Mouse (Mus musculus) layer of hippocampus, adult 8-10 months (tissue): ENCODE results near the gene Cstl1. TPM values are rescaled to one million over a fixed set of nuclear protein-coding genes. Genes with fewer than 3 reads are reported as not detected.
"Not testable (repeated sequence)": the region's sequence is repeated elsewhere in the genome, so short reads cannot be mapped to it uniquely, and the experiment has no call there.

Source experiments
- DNase-seq, 2 experiments: peaks; one replicate each; pipeline ENCODE4 v3.0.0; 2022; ENCODE audit warnings: low spot score in 2 of 2
- total RNA-seq, 4 experiments: library from RNA; stranded (reverse); gene quantifications; 2 replicates each; pipeline ENCODE4 v1.2.4; 2022

The Cstl1 gene
- total RNA-seq: 1 to 10 TPM in 2 of 4 experiments, under 1 TPM in 1, not detected in 1; 0.89 to 1.6 (median 1.0) TPM

GRCm38 (mm10) chr2:148750058-148750457, at the start of gene Cstl1:
Gene Cstl1, plus strand, starts transcription at chr2:148750358.
- no peak for DNase-seq

GRCm38 (mm10) chr2:148706409-148707201, 43.6 kb upstream of the Cstl1 start:
- no peak for DNase-seq

- DNase-seq: no peak
Observed at GRCm38 (mm10) chr2:148707202-148707530, 43.0 kb upstream of the Cstl1 start.

GRCm38 (mm10) chr2:148712326-148712725, 37.8 kb upstream of the Cstl1 start:
- DNase-seq: no peak

- no peak for DNase-seq
Observed at GRCm38 (mm10) chr2:148717072-148717471, 33.1 kb upstream of the Cstl1 start.

- DNase-seq: no peak
Observed at GRCm38 (mm10) chr2:148719271-148719995, 30.7 kb upstream of the Cstl1 start.

GRCm38 (mm10) chr2:148731614-148732326, 18.4 kb upstream of the Cstl1 start:
- DNase-seq: peak in 1 of 2 experiments; percentile 23

GRCm38 (mm10) chr2:148732327-148733000, 17.7 kb upstream of the Cstl1 start, which contains the start of gene Napb:
Gene Napb, minus strand, starts transcription at chr2:148732467.
- peak; percentile 95 to 97 for DNase-seq

GRCm38 (mm10) chr2:148743001-148743400, 7.2 kb upstream of the Cstl1 start:
- peak in 1 of 2 experiments; percentile 32 for DNase-seq

GRCm38 (mm10) chr2:148743846-148744407, 6.2 kb upstream of the Cstl1 start:
- DNase-seq: no peak

GRCm38 (mm10) chr2:148751893-148752813, 2.0 kb downstream of the Cstl1 start:
- peak; percentile 56 to 77 for DNase-seq

GRCm38 (mm10) chr2:148754310-148754846, 4.2 kb downstream of the Cstl1 start:
- DNase-seq: no peak

- no peak for DNase-seq
Observed at GRCm38 (mm10) chr2:148763648-148764388, 13.7 kb downstream of the Cstl1 start.

GRCm38 (mm10) chr2:148771397-148771796, 21.2 kb downstream of the Cstl1 start, which contains the start of gene Cst11:
Gene Cst11, minus strand, starts transcription at chr2:148771497.
- DNase-seq: not testable (repeated sequence)

- no peak for DNase-seq
Observed at GRCm38 (mm10) chr2:148781709-148782108, 31.6 kb downstream of the Cstl1 start, which contains the start of gene 8030411F24Rik. Gene 8030411F24Rik, plus strand, starts transcription at chr2:148782009.

- peak in 1 of 2 experiments; percentile 8 for DNase-seq
Observed at GRCm38 (mm10) chr2:148789142-148789541, 39.0 kb downstream of the Cstl1 start, which contains the start of gene Cst12. Gene Cst12, plus strand, starts transcription at chr2:148789361.

GRCm38 (mm10) chr2:148798485-148798884, 48.3 kb downstream of the Cstl1 start, which contains the start of gene Cst8:
Gene Cst8, plus strand, starts transcription at chr2:148798785.
- DNase-seq: no peak

- peak in 1 of 2 experiments; percentile 3 for DNase-seq
Observed at GRCm38 (mm10) chr2:148801491-148801921, 51.3 kb downstream of the Cstl1 start.
